Mouse (Mus musculus) c-Kit-positive CD71-negative TER-119-negative erythroid progenitor cells, embryonic 14.5 days (primary cell): Measurements from ENCODE around the gene Pbx1.

Source experiments
- DNase-seq: peaks from one replicate; pipeline ENCODE4 v3.0.0-alpha.2; 2013; ENCODE audit warnings: low read depth

Gene Pbx1

GRCm38 (mm10) chr1:168225595-168226127 is 206.4 kb downstream of the Pbx1 start:
- no peak for DNase-seq

- DNase-seq, result no peak
These were observed 207.9 kb downstream of the Pbx1 start for GRCm38 (mm10) chr1:168224218-168224617.

- DNase-seq, result no peak
These were observed 209.3 kb downstream of the Pbx1 start for GRCm38 (mm10) chr1:168222794-168223193.

- DNase-seq, result no peak
These were observed 211.0 kb downstream of the Pbx1 start for GRCm38 (mm10) chr1:168221071-168221521.

GRCm38 (mm10) chr1:168215896-168216747 is 215.9 kb downstream of the Pbx1 start:
- DNase-seq, result no peak

GRCm38 (mm10) chr1:168215468-168215867 is 216.6 kb downstream of the Pbx1 start:
- DNase-seq, result no peak

- peak; percentile 34 for DNase-seq
These were observed 218.0 kb downstream of the Pbx1 start for GRCm38 (mm10) chr1:168214040-168214443.

GRCm38 (mm10) chr1:168213595-168213994 is 218.5 kb downstream of the Pbx1 start:
- no peak for DNase-seq

GRCm38 (mm10) chr1:168210401-168210800 is 221.7 kb downstream of the Pbx1 start:
- no peak for DNase-seq

GRCm38 (mm10) chr1:168200570-168201156 is 231.4 kb downstream of the Pbx1 start:
- no peak for DNase-seq

GRCm38 (mm10) chr1:168198276-168198675 is 233.8 kb downstream of the Pbx1 start:
- no peak for DNase-seq

- DNase-seq, result no peak
These were observed 234.2 kb downstream of the Pbx1 start for GRCm38 (mm10) chr1:168197908-168198258.

GRCm38 (mm10) chr1:168197195-168197907 is 234.7 kb downstream of the Pbx1 start:
- DNase-seq, result no peak

GRCm38 (mm10) chr1:168193364-168193763 is 238.7 kb downstream of the Pbx1 start:
- DNase-seq, result no peak

GRCm38 (mm10) chr1:168182816-168183215 is 249.3 kb downstream of the Pbx1 start:
- DNase-seq, result no peak

- DNase-seq, result no peak
These were observed 251.2 kb downstream of the Pbx1 start for GRCm38 (mm10) chr1:168180622-168181441.

- DNase-seq, result no peak
These were observed 252.4 kb downstream of the Pbx1 start for GRCm38 (mm10) chr1:168179691-168180090.

GRCm38 (mm10) chr1:168178611-168179010 is 253.5 kb downstream of the Pbx1 start:
- no peak for DNase-seq

- no peak for DNase-seq
These were observed 256.5 kb downstream of the Pbx1 start for GRCm38 (mm10) chr1:168175586-168175985.

GRCm38 (mm10) chr1:168169791-168170190 is 262.3 kb downstream of the Pbx1 start:
- no peak for DNase-seq

- no peak for DNase-seq
These were observed 262.9 kb downstream of the Pbx1 start for GRCm38 (mm10) chr1:168169052-168169779.
